Mouse (Mus musculus): ENCODE measurements around the gene Slc12a4.
A peak's percentile ranks its signal among the peaks of the same experiment; 100 is the strongest.
"Not testable (repeated sequence)": the region's sequence is repeated elsewhere in the genome, so short reads cannot be mapped to it uniquely, and the experiment has no call there.

Slc12a4 gene

GRCm38 (mm10) chr8:105965905-105966341 lies at the start of gene Slc12a4:
Gene Slc12a4, minus strand, starts transcription at chr8:105966097.
- peak; percentile 93 for DNase-seq

GRCm38 (mm10) chr8:106012203-106012602 lies 46.3 kb upstream of the Slc12a4 start:
- DNase-seq: not testable (repeated sequence)

GRCm38 (mm10) chr8:106011643-106011986 lies 45.7 kb upstream of the Slc12a4 start, which contains the start of gene Ddx28:
Gene Ddx28, minus strand, starts transcription at chr8:106011882.
- DNase-seq: no peak

- DNase-seq: peak; percentile 94
These were observed 45.1 kb upstream of the Slc12a4 start for GRCm38 (mm10) chr8:106010748-106011642.

- DNase-seq: not testable (repeated sequence)
These were observed 42.0 kb upstream of the Slc12a4 start for GRCm38 (mm10) chr8:106007891-106008290.

- DNase-seq: no peak
These were observed 41.2 kb upstream of the Slc12a4 start for GRCm38 (mm10) chr8:106007135-106007534.

- DNase-seq: no peak
These were observed 40.5 kb upstream of the Slc12a4 start for GRCm38 (mm10) chr8:106006413-106006812.

- DNase-seq: no peak
These were observed 40.0 kb upstream of the Slc12a4 start, which contains the start of gene Dpep2nb for GRCm38 (mm10) chr8:106005875-106006274. Gene Dpep2nb, minus strand, starts transcription at chr8:106005975.

GRCm38 (mm10) chr8:106004538-106005207 lies 38.8 kb upstream of the Slc12a4 start:
- DNase-seq: no peak

- no peak for DNase-seq
These were observed 36.0 kb upstream of the Slc12a4 start for GRCm38 (mm10) chr8:106001908-106002307.

- no peak for DNase-seq
These were observed 33.1 kb upstream of the Slc12a4 start for GRCm38 (mm10) chr8:105998971-105999370.

- DNase-seq: no peak
These were observed 30.5 kb upstream of the Slc12a4 start for GRCm38 (mm10) chr8:105996359-105996758.

- no peak for DNase-seq
These were observed 27.3 kb upstream of the Slc12a4 start for GRCm38 (mm10) chr8:105993226-105993625.

- peak; percentile 47 for DNase-seq
These were observed 26.6 kb upstream of the Slc12a4 start for GRCm38 (mm10) chr8:105992499-105992898.

- peak; percentile 36 for DNase-seq
These were observed 25.6 kb upstream of the Slc12a4 start for GRCm38 (mm10) chr8:105991546-105991945.

- peak; percentile 93 for DNase-seq
These were observed 25.0 kb upstream of the Slc12a4 start, which contains the start of gene Dus2 for GRCm38 (mm10) chr8:105990856-105991387. Gene Dus2, plus strand, starts transcription at chr8:105991337.

GRCm38 (mm10) chr8:105988546-105988945 lies 22.6 kb upstream of the Slc12a4 start:
- DNase-seq: no peak

GRCm38 (mm10) chr8:105983406-105983805 lies 17.5 kb upstream of the Slc12a4 start:
- not testable (repeated sequence) for DNase-seq

- no peak for DNase-seq
These were observed 15.2 kb upstream of the Slc12a4 start for GRCm38 (mm10) chr8:105981146-105981545.

GRCm38 (mm10) chr8:105979325-105979724 lies 13.4 kb upstream of the Slc12a4 start, which contains the start of gene Dpep3:
Gene Dpep3, minus strand, starts transcription at chr8:105979429.
- no peak for DNase-seq

- DNase-seq: no peak
These were observed 9.5 kb upstream of the Slc12a4 start for GRCm38 (mm10) chr8:105975363-105975762.

GRCm38 (mm10) chr8:105971019-105971720 lies 5.3 kb upstream of the Slc12a4 start:
- no peak for DNase-seq

- no peak for DNase-seq
These were observed 3.5 kb upstream of the Slc12a4 start for GRCm38 (mm10) chr8:105969367-105969766.
